Mouse (Mus musculus) gastrocnemius, postnatal 25 days (tissue): Measurements from ENCODE around the gene Gyg. TPM values are rescaled to one million over a fixed set of nuclear protein-coding genes. Genes with fewer than 3 reads are reported as not detected.

Experiments used
- DNase-seq: peaks from one replicate; pipeline ENCODE4 v3.0.0; 2022
- long read RNA-seq, 2 experiments: library from polyadenylated mRNA; stranded (forward); transcript quantifications; one replicate each; pipeline ENCODE4 v2.0.0; 2021
- total RNA-seq, 2 experiments: library from RNA; stranded (reverse); gene quantifications; 1 replicate in 1 of 2; 2 replicates in 1 of 2; pipeline ENCODE4 v1.2.3; 2021

Gene Gyg
- total RNA-seq, result 100 to 1,000 TPM; 309 to 334 TPM
- long read RNA-seq, experiment 1, transcript Gyg-201 (7 exons, 1,922 nt), result major isoform, 358 of 749 reads
- long read RNA-seq, experiment 1, partial matches to known transcripts, result 343 of 749 reads
- long read RNA-seq, experiment 1, other reads (novel, unspliced or antisense), result 44 of 749 reads
- long read RNA-seq, experiment 2, transcript Gyg-201 (7 exons, 1,922 nt), result major isoform, 404 of 638 reads
- long read RNA-seq, experiment 2, partial matches to known transcripts, result 184 of 638 reads
- long read RNA-seq, experiment 2, other reads (novel, unspliced or antisense), result 48 of 638 reads

GRCm38 (mm10) chr3:20154531-20155367 is at the start of gene Gyg:
TSS of gene Gyg (minus strand) at chr3:20155317.
- DNase-seq, result peak; percentile 72

GRCm38 (mm10) chr3:20198869-20199268 is 43.8 kb upstream of the Gyg start:
- no peak for DNase-seq

GRCm38 (mm10) chr3:20197878-20198277 is 42.8 kb upstream of the Gyg start:
- DNase-seq, result no peak

- DNase-seq, result no peak
These were observed 34.0 kb upstream of the Gyg start for GRCm38 (mm10) chr3:20188976-20189675.

GRCm38 (mm10) chr3:20172394-20172793 is 17.3 kb upstream of the Gyg start:
- no peak for DNase-seq

- no peak for DNase-seq
These were observed 12.4 kb upstream of the Gyg start for GRCm38 (mm10) chr3:20167487-20167886.

- DNase-seq, result no peak
These were observed 359 bp upstream of the Gyg start for GRCm38 (mm10) chr3:20155476-20155875.

- no peak for DNase-seq
These were observed 3.5 kb downstream of the Gyg start for GRCm38 (mm10) chr3:20151651-20152050.

- DNase-seq, result no peak
These were observed 4.6 kb downstream of the Gyg start for GRCm38 (mm10) chr3:20150511-20150910.

GRCm38 (mm10) chr3:20147647-20148046 is 7.5 kb downstream of the Gyg start:
- DNase-seq, result no peak

GRCm38 (mm10) chr3:20146884-20147395 is 8.2 kb downstream of the Gyg start:
- DNase-seq, result no peak

GRCm38 (mm10) chr3:20145696-20146113 is 9.4 kb downstream of the Gyg start:
- no peak for DNase-seq

GRCm38 (mm10) chr3:20144401-20144800 is 10.7 kb downstream of the Gyg start:
- no peak for DNase-seq

GRCm38 (mm10) chr3:20143726-20144125 is 11.4 kb downstream of the Gyg start:
- DNase-seq, result no peak

- no peak for DNase-seq
These were observed 12.5 kb downstream of the Gyg start for GRCm38 (mm10) chr3:20142576-20142975.

- DNase-seq, result no peak
These were observed 13.0 kb downstream of the Gyg start for GRCm38 (mm10) chr3:20142101-20142500.

- DNase-seq, result no peak
These were observed 13.4 kb downstream of the Gyg start for GRCm38 (mm10) chr3:20141679-20142078.

GRCm38 (mm10) chr3:20141240-20141639 is 13.9 kb downstream of the Gyg start:
- DNase-seq, result no peak

- no peak for DNase-seq
These were observed 18.1 kb downstream of the Gyg start for GRCm38 (mm10) chr3:20136868-20137581.

GRCm38 (mm10) chr3:20134545-20134944 is 20.6 kb downstream of the Gyg start:
- no peak for DNase-seq

GRCm38 (mm10) chr3:20133745-20134144 is 21.4 kb downstream of the Gyg start:
- no peak for DNase-seq

- DNase-seq, result peak; percentile 39
These were observed 22.4 kb downstream of the Gyg start for GRCm38 (mm10) chr3:20132731-20133130.
